Mouse (Mus musculus) cerebellum, adult 11 months (tissue): ENCODE results near the gene Cpsf4l.
"Not testable (repeated sequence)": the region's sequence is repeated elsewhere in the genome, so short reads cannot be mapped to it uniquely, and the experiment has no call there.

Experiments
- DNase-seq: peaks from one replicate; pipeline ENCODE4 v3.0.0; 2022

Gene Cpsf4l

DNA sequence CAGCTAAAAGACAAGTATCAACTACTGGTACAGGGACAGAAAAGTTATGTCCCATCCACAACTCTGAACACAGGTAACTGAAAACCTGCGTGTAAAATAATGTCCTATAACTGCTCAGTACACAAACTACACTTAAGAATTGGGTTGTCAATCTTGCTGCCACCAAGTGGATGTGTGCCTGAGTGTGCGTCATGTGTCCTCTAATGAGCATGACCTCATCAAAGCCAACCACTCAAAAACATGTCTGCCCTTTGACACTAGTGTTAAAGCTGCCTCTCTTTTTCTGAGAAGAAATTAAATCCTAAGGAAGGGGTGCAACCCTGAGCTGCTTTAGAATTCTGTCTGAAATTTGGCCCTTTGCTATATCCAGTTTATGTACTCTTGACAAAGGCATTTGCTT, 45.5 kb downstream of the Cpsf4l start:
- no peak for DNase-seq

DNA sequence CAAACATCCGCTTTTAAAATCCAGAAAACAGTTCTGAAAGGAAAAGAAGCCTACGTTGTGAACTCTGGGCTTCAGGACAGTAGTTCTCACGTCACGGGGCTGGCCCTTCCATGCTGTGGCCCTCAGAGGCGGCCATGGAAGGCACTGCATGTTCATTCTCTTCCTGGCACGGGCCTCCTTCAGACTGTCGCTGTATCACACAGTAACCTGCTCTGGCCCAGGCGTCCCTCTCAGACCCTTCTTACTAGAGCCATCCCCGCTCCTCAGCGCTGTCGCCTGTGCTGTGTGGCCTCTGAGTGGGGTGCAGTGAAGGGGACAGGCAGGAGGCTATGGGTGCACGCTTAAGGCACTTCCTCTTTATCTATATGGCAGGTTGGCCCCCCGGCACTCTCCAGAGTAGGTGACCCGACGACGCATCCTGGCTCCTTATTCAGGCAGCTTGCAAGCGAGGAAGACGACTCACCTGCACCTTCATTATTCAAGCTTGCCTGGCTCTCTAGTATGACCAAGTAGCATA, 47.9 kb downstream of the Cpsf4l start:
- DNase-seq, result no peak

DNA sequence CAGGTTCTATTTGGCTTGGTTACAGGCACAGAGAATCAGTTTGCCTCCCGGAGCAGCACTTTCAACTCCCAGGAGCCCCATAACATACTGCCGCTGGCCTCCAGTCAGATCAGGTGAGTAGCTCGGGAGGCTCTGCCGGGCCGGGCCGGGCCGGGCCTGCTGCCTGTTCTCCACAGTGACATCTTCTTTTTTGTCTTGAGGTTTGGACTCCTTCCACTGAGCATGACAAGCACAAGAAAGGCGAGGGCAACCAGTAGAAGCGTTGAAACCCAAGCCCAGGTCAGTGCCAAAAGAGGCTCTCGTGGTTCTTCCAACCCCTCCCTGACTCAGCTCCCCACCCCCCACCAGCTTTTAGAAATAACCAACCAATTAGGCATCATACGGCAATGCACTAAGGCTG, 48.9 kb downstream of the Cpsf4l start:
- DNase-seq, result no peak

DNA sequence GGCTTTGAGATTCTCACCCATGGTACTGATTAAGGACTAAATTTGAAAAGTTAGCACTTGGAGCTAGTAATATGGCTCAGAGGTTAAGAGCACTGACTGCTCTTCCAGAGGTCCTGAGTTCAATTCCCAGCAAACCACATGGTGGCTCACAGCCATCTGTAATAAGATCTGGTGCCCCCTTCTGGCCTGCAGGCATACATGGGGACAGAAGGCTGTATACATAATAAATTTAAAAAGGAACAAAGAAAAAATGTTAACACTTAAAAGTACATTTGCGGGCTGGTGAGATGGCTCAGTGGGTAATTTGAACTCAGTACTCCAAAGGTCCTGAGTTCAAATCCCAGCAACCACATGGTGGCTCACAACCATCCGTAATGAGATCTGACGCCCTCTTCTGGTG, 49.6 kb downstream of the Cpsf4l start:
- not testable (repeated sequence) for DNase-seq

DNA sequence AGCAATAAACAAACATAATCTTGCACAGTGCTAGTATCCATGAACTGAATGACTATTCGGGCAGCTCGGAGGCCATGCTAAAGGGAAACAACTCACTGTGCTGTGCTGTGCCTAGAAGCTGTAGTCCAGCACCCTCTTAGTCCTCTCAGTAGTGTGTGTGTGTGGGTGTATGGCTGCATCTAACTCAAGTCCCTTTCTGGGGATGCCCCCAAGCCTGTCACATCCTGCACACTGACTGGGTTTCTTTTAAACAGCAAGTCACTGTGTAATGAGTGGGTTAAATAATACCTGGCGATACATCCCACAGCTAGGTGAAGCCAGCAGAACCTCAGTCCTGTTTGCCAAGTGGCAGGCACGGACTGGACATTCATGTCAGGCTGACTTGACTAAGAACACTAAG, 51.1 kb downstream of the Cpsf4l start:
- DNase-seq, result no peak

DNA sequence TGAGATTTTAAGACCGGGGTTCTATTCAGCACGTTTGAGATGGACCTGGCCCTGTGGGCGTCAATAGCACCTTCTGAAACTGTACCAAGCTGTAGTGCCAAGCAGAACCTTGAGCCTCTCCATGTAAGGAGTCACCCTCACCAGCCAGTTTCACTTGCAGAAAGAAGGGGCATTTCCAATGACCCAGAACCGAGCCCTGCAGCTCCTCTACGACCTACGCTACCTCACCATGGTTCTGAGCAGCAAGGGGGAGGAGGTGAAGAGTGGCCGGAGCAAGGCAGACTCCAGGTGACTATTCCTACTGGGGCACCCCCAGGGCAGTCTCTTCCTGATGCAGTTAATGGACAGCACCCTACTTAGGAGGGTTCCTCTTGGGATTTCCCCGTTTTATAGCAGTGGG, 51.5 kb downstream of the Cpsf4l start:
- no peak for DNase-seq

DNA sequence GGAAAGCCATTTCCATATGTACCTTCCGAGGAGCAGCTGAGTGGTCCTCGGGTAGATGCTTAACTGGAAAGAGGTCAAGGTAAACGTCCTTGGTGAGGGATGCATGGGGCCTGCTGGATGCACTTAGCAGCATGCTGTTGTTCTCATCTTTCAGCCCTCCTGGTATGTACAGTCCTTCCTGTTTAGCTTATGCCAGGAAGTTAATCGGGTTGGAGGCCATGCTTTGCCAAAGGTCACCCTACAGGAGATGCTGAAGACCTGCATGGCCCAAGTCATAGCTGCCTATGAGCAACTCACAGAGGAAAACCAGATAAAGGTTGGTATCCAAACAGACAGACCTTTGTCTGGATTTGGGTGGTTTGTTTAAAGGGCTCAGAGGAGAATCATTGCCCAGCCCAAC, 52.6 kb downstream of the Cpsf4l start:
- DNase-seq, result no peak

DNA sequence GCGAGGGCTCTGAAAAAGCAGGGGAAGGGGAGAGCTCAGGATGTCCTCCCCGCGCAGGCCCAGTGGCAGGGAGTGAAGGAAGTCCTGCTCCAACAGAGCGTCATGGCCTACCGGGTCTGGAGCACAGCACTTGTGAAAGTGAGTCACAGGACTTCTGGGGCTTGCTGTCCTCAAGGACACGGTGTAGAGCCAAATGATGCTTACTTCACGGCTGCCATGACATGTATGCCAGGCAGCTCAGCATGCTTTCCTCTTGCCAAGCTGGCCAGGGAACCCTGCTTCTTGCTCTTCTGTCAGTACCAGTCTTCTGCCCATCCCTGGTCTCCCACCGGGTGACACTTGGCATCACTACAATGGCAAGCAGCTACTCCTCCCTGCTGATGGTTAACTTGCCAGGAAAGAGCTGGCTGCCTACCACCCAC, 53.3 kb downstream of the Cpsf4l start:
- peak; percentile 92 for DNase-seq

DNA sequence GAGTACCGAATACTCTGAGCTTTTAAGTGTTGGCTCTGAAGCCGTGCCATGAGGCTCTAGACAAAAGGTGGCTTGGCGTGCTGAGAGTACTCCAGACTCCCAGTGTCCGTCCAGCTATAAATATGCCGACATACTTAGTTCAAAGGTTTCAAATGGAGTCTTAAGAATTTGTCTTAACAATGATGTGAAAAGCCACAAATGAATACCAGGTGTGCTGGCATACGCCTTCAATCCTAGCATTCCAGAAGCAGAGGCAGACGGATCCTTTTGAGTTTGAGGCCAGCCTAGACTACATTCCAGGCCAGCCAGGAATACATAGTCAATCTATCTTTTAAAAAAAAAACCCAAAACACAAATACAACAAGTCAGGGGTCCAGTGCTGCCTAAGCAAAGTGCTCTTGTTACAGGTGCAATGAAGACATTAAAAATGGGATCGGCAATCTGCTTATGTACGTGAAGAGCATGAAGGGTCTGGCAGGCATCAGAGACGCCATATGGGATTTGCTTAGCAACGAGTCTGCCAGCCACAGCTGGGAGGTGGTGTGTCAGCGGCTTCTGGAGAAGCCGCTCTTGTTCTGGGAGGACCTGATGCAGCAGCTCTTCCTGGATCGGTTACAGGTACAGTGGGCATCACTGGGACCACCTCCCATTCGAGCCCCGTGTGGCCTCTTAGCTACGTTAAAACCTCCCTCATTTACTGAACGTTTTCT, 55.1 kb downstream of the Cpsf4l start:
- no peak for DNase-seq

DNA sequence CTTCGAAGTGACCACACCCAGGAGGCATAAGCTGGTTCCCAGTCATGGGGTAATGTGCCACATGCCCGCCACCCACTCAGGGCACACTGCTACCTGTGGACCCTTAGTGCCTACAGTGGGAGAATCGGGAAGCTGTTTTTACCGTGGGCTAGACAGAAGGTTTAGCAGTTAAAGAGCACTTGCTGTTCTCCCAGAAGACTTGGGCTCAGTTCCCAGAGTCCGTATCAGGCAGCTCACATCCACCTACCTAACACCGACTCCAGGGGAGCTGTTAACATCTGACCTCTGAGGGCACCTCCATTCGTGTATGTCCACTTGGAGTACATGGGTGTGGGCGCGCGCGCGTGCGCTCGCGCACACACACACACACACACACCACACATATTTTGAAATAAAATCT, 55.7 kb downstream of the Cpsf4l start:
- DNase-seq, result no peak

DNA sequence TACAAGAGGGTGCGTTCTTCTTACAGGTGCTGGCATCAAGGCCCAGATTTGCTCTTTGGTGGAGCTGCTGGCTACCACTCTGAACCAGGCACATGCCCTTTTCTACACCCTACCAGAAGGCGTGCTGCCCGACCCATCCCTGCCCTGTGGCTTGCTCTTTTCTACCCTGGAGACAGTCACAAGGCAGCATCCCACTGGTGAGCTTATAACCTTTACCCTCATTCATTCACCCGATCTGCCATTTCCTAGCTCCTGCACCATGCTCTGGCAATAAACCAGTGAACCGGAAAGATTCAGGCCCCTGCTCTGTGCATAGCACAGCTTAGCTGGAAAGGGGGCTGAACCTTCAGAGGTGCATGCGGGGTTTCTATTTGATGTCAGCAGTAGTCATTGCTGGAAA, 57.3 kb downstream of the Cpsf4l start:
- no peak for DNase-seq

DNA sequence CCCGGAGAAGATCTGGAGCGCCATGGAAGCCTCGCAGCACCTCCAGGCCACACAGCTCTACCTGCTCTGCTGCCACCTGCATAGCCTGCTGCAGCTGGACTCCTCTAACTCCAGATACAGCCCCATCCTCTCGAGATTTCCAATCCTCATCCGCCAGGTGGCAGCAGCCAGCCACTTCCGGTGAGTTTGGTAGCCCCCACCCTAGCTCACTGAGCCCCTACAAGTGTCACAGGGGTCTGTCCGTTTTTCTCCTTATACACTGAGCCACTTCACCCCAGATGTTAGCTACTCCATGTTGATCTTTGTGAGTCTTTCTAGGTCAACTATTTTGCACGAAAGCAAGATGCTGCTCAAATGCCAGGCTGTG, 57.9 kb downstream of the Cpsf4l start:
- peak; percentile 56 for DNase-seq

DNA sequence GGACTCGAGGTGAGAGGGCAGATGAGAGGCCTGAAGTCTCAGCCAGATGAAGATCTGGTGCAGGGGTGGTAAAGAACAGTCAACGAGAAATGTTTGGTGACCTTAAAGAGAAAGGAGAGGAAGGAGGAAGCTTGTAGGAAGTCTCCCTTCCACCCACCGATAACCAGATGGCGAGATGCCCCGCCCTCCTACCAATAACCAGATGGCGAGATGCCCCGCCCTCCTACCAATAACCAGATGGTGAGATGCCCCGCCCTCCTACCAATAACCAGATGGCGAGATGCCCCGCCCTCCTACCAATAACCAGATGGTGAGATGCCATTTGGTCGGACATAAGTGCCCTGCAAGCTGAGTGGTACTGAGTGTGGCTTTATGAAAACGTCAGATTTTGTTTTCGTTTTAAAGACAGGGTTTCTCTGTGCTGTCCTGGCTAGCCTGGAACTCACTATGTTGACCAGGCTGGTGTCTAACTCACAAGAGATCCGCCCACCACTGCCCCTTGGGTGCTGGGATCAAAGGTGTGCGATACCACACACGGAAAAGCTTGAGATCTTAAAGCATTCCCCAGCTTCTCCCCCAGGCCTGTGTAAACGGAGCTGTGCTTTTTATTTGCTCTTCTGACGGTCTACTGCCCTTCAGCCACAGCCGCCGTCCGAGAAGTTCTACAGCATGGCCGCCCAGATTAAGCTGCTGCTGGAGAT, 58.5 kb downstream of the Cpsf4l start:
- DNase-seq, result peak; percentile 46

DNA sequence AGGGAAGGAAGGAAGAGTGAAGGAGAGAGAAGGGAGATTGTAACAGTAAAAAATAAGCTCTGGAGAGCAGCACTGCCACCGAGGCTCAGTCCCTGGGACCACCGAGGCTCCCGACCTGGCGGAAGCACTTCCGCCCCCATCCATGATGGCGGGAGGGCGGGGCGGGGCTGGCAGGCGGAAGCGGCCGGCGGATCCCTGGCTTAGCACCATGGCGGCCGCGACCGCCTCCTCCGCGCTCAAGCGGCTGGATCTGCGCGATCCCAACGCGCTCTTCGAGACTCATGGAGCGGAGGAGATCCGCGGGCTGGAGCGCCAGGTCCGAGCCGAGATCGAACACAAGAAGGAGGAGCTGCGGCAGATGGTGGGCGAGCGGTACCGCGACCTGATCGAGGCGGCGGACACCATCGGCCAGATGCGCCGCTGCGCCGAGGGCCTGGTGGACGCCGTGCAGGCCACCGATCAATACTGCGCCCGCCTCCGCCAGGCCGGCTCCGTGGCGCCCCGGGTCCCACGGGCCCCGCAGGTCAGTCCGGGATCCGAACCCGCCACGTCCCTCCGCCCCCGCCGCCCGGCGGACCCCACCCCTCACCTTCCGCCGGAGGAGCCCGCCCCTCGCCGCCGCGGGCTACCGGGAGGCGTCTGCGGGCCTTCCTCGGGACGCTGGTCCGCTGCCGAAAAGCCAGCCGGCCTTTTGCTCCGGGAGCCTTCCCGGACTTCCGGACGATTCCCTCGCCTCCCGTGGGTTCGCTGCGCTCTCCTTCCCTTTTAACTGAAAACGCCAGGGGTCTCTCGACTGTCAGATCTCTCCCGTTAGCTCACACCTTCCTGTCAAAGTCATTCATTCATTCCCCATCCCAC, 60.2 kb downstream of the Cpsf4l start, which contains the start of gene Slc39a11:
Gene Slc39a11 (minus strand): TSS at position 727 of the 858 bp plus-strand sequence.
- peak; percentile 62 for DNase-seq

DNA sequence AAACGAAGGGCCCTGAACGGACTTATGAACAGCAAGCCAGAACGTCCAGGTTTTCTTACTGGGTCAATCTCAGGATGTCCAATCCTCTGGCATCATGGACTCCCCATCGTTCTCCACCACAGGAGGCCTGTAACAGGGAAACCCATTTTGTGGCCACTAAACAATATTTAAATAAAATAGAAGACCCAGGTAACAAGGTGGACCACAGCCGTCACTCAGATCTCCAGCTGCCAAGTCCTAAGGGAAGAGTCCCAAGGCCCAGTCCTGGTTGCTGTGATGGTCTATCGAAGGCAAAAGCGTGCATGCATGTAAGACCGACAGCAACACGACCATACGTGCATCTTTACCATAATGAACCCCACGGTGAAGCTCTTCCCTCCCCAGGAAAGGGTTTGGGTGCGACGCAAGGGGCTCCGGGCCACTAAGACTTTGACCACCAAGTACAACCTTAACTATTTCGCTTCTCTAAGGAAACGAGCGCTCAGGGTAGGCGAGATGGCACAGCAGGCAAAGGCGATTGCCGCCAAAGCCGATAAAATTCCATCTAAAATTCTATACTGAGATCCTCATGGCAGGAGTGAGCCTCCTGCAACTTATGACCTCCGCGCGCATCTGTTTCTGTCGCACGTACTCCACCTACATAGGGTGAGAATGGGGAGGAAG, 61.0 kb downstream of the Cpsf4l start, which contains the start of gene Cog1:
Gene Cog1 (plus strand): TSS at position 480 of the 663 bp plus-strand sequence.
- DNase-seq, result peak; percentile 32
